Mouse (Mus musculus) embryonic facial prominence, embryonic 11.5 days (tissue): ENCODE data around the gene Zfp420. TPM values are rescaled to one million over a fixed set of nuclear protein-coding genes. Genes with fewer than 3 reads are reported as not detected.

Experiments used
- ATAC-seq: fragments of 200-750 bp; cut with Nextera tagmentation; replicated peaks from 2 replicates; pipeline ENCODE4 v1.8.0; 2017; ENCODE audit warnings: low read depth; ENCODE audit not compliant: insufficient number of reproducible peaks, low FRiP score, low TSS enrichment
- DNase-seq: peaks from one replicate; pipeline ENCODE4 v3.0.0-alpha.2; 2015; ENCODE audit warnings: low spot score
- H3K27ac ChIP-seq: fragments of 300-500 bp; sonication (generic); replicated peaks from 2 replicates; pipeline ENCODE4 v1.5.1; 2014; ENCODE audit warnings: mild to moderate bottlenecking, low read depth, low read length, control low read depth
- H3K27me3 ChIP-seq: fragments of 300-500 bp; sonication (generic); 2 replicates; pipeline ENCODE4 v1.6.1; 2014; ENCODE audit warnings: mild to moderate bottlenecking, low read length, moderate library complexity, mixed read lengths; ENCODE audit not compliant: control insufficient read depth, insufficient read depth
- H3K36me3 ChIP-seq: fragments of 300-500 bp; sonication (generic); replicated peaks from 2 replicates; pipeline ENCODE4 v1.6.1; 2014; ENCODE audit warnings: low read depth, mild to moderate bottlenecking, low read length, moderate library complexity, mixed read lengths; ENCODE audit not compliant: control insufficient read depth, insufficient read depth
- H3K4me1 ChIP-seq: fragments of 300-500 bp; sonication (generic); 2 replicates; pipeline ENCODE4 v1.6.1; 2014; ENCODE audit warnings: low read length, mixed read lengths; ENCODE audit not compliant: control insufficient read depth, insufficient read depth
- H3K4me2 ChIP-seq: fragments of 300-500 bp; sonication (generic); 2 replicates; pipeline ENCODE4 v1.6.1; 2014; ENCODE audit warnings: low read depth, mild to moderate bottlenecking, control low read depth, low read length, moderate library complexity
- H3K4me3 ChIP-seq: fragments of 300-500 bp; sonication (generic); 2 replicates; pipeline ENCODE4 v1.5.1; 2014; ENCODE audit warnings: low read depth, low read length, control low read depth
- H3K9ac ChIP-seq: fragments of 300-500 bp; sonication (generic); replicated peaks from 2 replicates; pipeline ENCODE4 v1.6.1; 2014; ENCODE audit warnings: mild to moderate bottlenecking, control low read depth, low read length
- H3K9me3 ChIP-seq: fragments of 300-500 bp; sonication (generic); replicated peaks from 2 replicates; pipeline ENCODE4 v1.6.1; 2016; ENCODE audit warnings: mild to moderate bottlenecking, low read length, inconsistent platforms, mixed read lengths; ENCODE audit not compliant: control insufficient read depth
- WGBS: fragments of 180-500 bp; shearing (Covaris S2); extraction: QIAGEN DNeasy Blood & Tissue Kit; methylation state at CpG from one replicate; pipeline ENCODE4 v1.1.7; 2014; 5-methylcytosine and 5-hydroxymethylcytosine counted together
- microRNA-seq: library from miRNA; unstranded; fragments of <30 nt; microRNA quantifications from one replicate; pipeline ENCODE4, GENCODE M21; 2016; ENCODE audit warnings: borderline number of aligned reads
- polyA plus RNA-seq: library from polyadenylated mRNA; unstranded; fragments of >200 nt; fragmentation: Nextera tagmentation; extraction: Ambion mirVana; gene quantifications from 2 replicates; pipeline ENCODE4 v1.2.1, GENCODE M21; 2014

Gene Zfp420
- polyA plus RNA-seq, 1 experiment from 2014 or later: 8.9 TPM

- Histone ChIP-seq H3K27me3 (no peaks in the 10 kb centered on the region), H3K4me1 (no peaks in the 10 kb centered on the region), H3K4me3 (no peak overlapping the region), H3K4me2 (no peak overlapping the region), H3K9ac (no peak overlapping the region), H3K27ac (no peak overlapping the region), H3K36me3 (peaks cover 20% of the 10 kb centered on the region), H3K9me3 (no peaks in the 10 kb centered on the region)
- DNase-seq: no peak
- WGBS: 84% methylated on average over 4 of the region's 4 CpGs
- ATAC-seq: no peak
These were observed 58.3 kb downstream of the Zfp420 start for GRCm38 (mm10) chr7:29918062-29918453.

DNA sequence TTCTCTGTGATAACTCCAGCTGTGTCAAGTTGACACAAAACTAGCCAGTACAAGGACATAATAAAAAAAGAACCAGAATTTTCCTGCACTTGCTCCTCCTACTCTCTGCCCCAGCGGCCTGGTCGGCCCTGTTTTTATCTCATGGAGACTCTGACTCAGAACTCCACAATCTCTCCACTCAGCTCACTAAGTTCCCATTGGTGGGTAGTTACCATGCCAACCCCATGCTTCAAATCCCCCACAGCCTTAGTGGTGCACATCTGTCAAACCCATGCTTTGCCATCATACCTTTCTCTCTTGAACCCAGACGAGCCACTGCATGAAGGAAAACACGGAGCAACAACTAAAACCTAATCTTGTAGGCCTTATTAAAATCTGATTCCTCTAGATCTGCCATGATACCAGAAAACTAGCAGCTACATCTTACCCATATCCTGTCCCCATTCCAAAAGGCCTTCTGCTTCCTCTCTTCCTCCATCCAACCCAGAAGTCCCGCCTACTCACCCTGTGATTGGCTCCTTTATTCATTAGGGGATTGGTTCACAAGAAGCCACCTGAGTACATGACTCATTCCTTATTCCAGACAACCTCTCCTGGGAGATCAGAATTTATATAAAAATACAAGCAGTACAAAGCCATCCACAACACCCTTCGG, 61.8 kb downstream of the Zfp420 start:
- H3K27ac ChIP-seq: no peak overlapping the region
- H3K27me3 ChIP-seq: no peaks in the 10 kb centered on the region
- DNase-seq: no peak
- no peaks in the 10 kb centered on the region for H3K9me3 ChIP-seq
- H3K9ac ChIP-seq: no peak overlapping the region
- WGBS: 85% methylated on average over 6 of the region's 6 CpGs
- no peak for ATAC-seq
- H3K36me3 ChIP-seq: no peaks in the 10 kb centered on the region
- no peaks in the 10 kb centered on the region for H3K4me1 ChIP-seq
- no peak overlapping the region for H3K4me3 ChIP-seq
- H3K4me2 ChIP-seq: no peak overlapping the region

- no peak overlapping the region for H3K27ac ChIP-seq
- H3K4me2 ChIP-seq: no peak overlapping the region
- H3K4me3 ChIP-seq: no peak overlapping the region
- no peak overlapping the region for H3K9ac ChIP-seq
- no peaks in the 10 kb centered on the region for H3K4me1 ChIP-seq
- H3K36me3 ChIP-seq: no peaks in the 10 kb centered on the region
- no peaks in the 10 kb centered on the region for H3K9me3 ChIP-seq
- WGBS: 27% methylated on average over 2 of the region's 2 CpGs
- ATAC-seq (no peak; the same call in 1 of the 2 replicates), DNase-seq (no peak)
- no peaks in the 10 kb centered on the region for H3K27me3 ChIP-seq
These were observed 63.0 kb downstream of the Zfp420 start for GRCm38 (mm10) chr7:29922780-29923179.

Small RNAs within 50 kb of the gene (microRNA-seq; reads per million reads assigned to microRNA genes)
- gene Mir7668: not detected

Other genes with a start within 250 kb of the Zfp420 start
- not detected in 2 replicates for gene Catsperg2, start 132.9 kb upstream of the Zfp420 start, polyA plus RNA-seq
- gene Zfp84, start 91.4 kb upstream of the Zfp420 start, polyA plus RNA-seq: 15.3 and 15.9 TPM in 2 replicates
- gene Zfp30, start 76.0 kb upstream of the Zfp420 start, polyA plus RNA-seq: 8.4 and 9.0 TPM in 2 replicates
- 20.0 and 23.0 TPM in 2 replicates for gene Zfp790, start 43.9 kb upstream of the Zfp420 start, polyA plus RNA-seq
- gene Zfp940, start 6.3 kb upstream of the Zfp420 start, polyA plus RNA-seq: 9.4 and 10.7 TPM in 2 replicates
- 14.8 and 15.5 TPM in 2 replicates for gene Zfp27, start 46.6 kb downstream of the Zfp420 start, polyA plus RNA-seq
- gene Zfp383, start 48.2 kb downstream of the Zfp420 start, polyA plus RNA-seq: 10.3 and 12.6 TPM in 2 replicates
- 10.0 and 13.7 TPM in 2 replicates for gene Zfp74, start 94.1 kb downstream of the Zfp420 start, polyA plus RNA-seq
- gene Zfp568, start 124.0 kb downstream of the Zfp420 start, polyA plus RNA-seq: 19.5 and 20.0 TPM in 2 replicates
- 4.6 and 5.8 TPM in 2 replicates for gene Zfp14, start 191.4 kb downstream of the Zfp420 start, polyA plus RNA-seq
- 3.4 and 4.2 TPM in 2 replicates for gene Zfp82, start 212.9 kb downstream of the Zfp420 start, polyA plus RNA-seq
- 3.6 and 4.8 TPM in 2 replicates for gene Gm26920, start 230.4 kb downstream of the Zfp420 start, polyA plus RNA-seq
- 17.5 and 18.4 TPM in 2 replicates for gene Zfp566, start 230.5 kb downstream of the Zfp420 start, polyA plus RNA-seq
- gene Zfp260, start 234.8 kb downstream of the Zfp420 start, polyA plus RNA-seq: 152 and 161 TPM in 2 replicates